Mouse (Mus musculus) E14TG2a.4 (cell line): Measurements from ENCODE around the gene Afp.
A peak's percentile ranks its signal among the peaks of the same experiment; 100 is the strongest.

Experiments
- H3K27me3 ChIP-seq: 2 replicates; pipeline ENCODE4 v1.6.1; 2014; ENCODE audit warnings: low read length, control low read depth; ENCODE audit not compliant: insufficient read depth
- H3K36me3 ChIP-seq: 2 replicates; pipeline ENCODE4 v1.6.1; 2014; ENCODE audit warnings: low read length, control low read depth; ENCODE audit not compliant: insufficient read depth
- H3K4me1 ChIP-seq: replicated peaks from 2 replicates; pipeline ENCODE4 v1.6.1; 2014; ENCODE audit warnings: low read depth, low read length, control low read depth
- H3K4me3 ChIP-seq: replicated peaks from 2 replicates; pipeline ENCODE4 v1.5.1; 2014; ENCODE audit warnings: mild to moderate bottlenecking, low read length
- H3K9me3 ChIP-seq: 2 replicates; pipeline ENCODE4 v1.6.1; 2014; ENCODE audit warnings: low read length, control low read depth
- CTCF ChIP-seq: conservative IDR thresholded peaks from 2 replicates; pipeline ENCODE4 v1.5.1; 2014; ENCODE audit warnings: low read length
- NANOG ChIP-seq: IDR thresholded peaks from 2 replicates; pipeline ENCODE4 v1.6.1; 2014; ENCODE audit warnings: borderline replicate concordance, low read length, mixed read lengths
- POU5F1 ChIP-seq: IDR thresholded peaks from 2 replicates; pipeline ENCODE4 v1.6.1; 2014; ENCODE audit warnings: low read length, borderline replicate concordance

Gene Afp

DNA sequence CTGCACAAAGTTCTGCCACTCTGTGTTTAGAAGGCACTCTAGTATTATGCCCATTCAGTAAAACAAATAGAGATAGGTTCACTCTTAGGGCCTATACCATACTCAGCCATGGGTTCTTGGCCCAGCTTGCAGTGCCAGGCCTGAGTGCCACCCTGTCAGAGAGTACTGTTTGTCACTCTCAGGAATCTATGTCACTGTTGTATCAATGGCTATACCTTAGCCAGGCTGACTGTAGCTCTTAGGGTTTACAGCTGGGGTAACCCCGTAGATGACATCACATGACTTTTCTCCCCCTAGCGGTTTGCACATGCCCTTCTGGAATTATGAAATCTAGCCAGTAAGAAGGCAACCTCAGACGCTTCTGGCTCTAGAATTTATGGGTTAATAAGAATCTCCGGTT lies 3.8 kb downstream of the Afp start:
- H3K27me3 ChIP-seq: no peaks in the 10 kb centered on the region
- no peaks in the 10 kb centered on the region for H3K9me3 ChIP-seq
- no peak overlapping the region for H3K4me3 ChIP-seq
- H3K4me1 ChIP-seq: no peaks in the 10 kb centered on the region
- H3K36me3 ChIP-seq: no peaks in the 10 kb centered on the region
- TF ChIP-seq POU5F1 (no peak), NANOG (no peak), CTCF (no peak)

DNA sequence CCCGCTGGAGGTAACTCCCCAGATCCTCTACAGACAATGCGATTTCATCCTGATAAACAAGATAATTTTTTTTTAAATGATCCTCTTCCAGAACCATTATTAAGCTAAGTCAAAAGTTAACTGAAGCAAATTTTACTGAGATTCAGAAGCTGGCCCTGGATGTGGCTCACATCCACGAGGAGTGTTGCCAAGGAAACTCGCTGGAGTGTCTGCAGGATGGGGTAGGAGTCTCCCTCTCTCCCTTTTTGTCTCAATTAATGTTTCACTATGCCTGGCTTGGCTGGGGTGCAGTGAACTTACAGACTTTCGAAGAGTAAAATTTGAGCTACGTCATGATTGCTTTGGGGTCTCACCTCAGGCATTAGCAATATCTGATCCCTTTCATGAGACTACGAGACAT lies 9.0 kb downstream of the Afp start:
- no peaks in the 10 kb centered on the region for H3K36me3 ChIP-seq
- no peaks in the 10 kb centered on the region for H3K27me3 ChIP-seq
- no peak overlapping the region for H3K4me3 ChIP-seq
- H3K9me3 ChIP-seq: no peaks in the 10 kb centered on the region
- H3K4me1 ChIP-seq: peaks cover 3% of the 10 kb centered on the region
- no peak for TF ChIP-seq NANOG
- no peak for TF ChIP-seq CTCF
- TF ChIP-seq POU5F1: no peak

- Histone ChIP-seq H3K9me3 (no peaks in the 10 kb centered on the region), H3K4me3 (no peak overlapping the region), H3K27me3 (no peaks in the 10 kb centered on the region), H3K4me1 (peaks cover 3% of the 10 kb centered on the region), H3K36me3 (no peaks in the 10 kb centered on the region)
- no peak for TF ChIP-seq NANOG
- peak; percentile 97 for TF ChIP-seq CTCF
Observed at GRCm38 (mm10) chr5:90500714-90501113, 10.2 kb downstream of the Afp start.

DNA sequence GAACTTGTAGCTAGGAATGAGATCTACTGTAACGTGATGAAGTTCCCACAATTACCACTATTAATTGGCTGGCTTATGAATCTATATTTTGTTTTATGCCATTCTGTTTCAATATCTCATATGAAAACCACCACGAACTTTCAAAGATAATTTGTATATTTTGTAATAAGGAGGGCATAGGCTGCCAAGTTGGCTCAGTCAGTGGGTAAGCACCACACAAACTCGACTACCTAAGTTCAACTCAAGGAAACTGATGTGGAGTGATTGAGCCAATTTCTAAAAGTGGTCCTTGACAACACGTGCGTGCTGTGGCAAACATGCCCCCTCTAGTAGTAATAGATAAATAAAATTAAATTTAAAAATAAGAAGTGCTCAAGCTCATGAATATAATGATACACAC lies 11.2 kb downstream of the Afp start:
- no peak overlapping the region for H3K4me3 ChIP-seq
- H3K4me1 ChIP-seq: peaks cover 3% of the 10 kb centered on the region
- no peaks in the 10 kb centered on the region for H3K36me3 ChIP-seq
- no peaks in the 10 kb centered on the region for H3K9me3 ChIP-seq
- TF ChIP-seq NANOG (no peak), CTCF (no peak)
- no peaks in the 10 kb centered on the region for H3K27me3 ChIP-seq

GRCm38 (mm10) chr5:90504742-90505141 lies 14.2 kb downstream of the Afp start:
- no peaks in the 10 kb centered on the region for H3K36me3 ChIP-seq
- H3K9me3 ChIP-seq: no peaks in the 10 kb centered on the region
- H3K4me1 ChIP-seq: peaks cover 9% of the 10 kb centered on the region
- no peak overlapping the region for H3K4me3 ChIP-seq
- H3K27me3 ChIP-seq: no peaks in the 10 kb centered on the region
- TF ChIP-seq POU5F1 (no peak), CTCF (no peak)

DNA sequence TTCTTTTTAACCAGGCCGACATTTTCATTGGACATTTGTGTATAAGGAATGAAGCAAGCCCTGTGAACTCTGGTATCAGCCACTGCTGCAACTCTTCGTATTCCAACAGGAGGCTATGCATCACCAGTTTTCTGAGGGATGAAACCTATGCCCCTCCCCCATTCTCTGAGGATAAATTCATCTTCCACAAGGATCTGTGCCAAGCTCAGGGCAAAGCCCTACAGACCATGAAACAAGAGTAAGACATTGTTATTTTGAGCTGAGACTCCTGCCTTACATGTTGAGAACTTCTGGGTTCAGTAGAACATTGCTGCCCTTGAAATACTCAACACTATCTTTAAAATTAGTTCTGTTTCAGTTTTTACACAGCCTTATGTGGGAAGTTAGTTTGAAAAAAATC lies 16.0 kb downstream of the Afp start:
- TF ChIP-seq NANOG (no peak), CTCF (no peak), POU5F1 (no peak)
- Histone ChIP-seq H3K4me1 (peaks cover 6% of the 10 kb centered on the region), H3K36me3 (no peaks in the 10 kb centered on the region), H3K9me3 (no peaks in the 10 kb centered on the region), H3K27me3 (no peaks in the 10 kb centered on the region), H3K4me3 (no peak overlapping the region)

- H3K4me1 ChIP-seq: peaks cover 6% of the 10 kb centered on the region
- no peaks in the 10 kb centered on the region for H3K9me3 ChIP-seq
- TF ChIP-seq POU5F1 (no peak), NANOG (no peak), CTCF (no peak)
- no peaks in the 10 kb centered on the region for H3K36me3 ChIP-seq
- H3K27me3 ChIP-seq: no peaks in the 10 kb centered on the region
- H3K4me3 ChIP-seq: peak overlapping the region; percentile 52
Observed at GRCm38 (mm10) chr5:90507411-90507949, 16.9 kb downstream of the Afp start.

- Histone ChIP-seq H3K4me1 (peaks cover 6% of the 10 kb centered on the region), H3K36me3 (no peaks in the 10 kb centered on the region), H3K4me3 (no peak overlapping the region), H3K27me3 (no peaks in the 10 kb centered on the region), H3K9me3 (no peaks in the 10 kb centered on the region)
- TF ChIP-seq CTCF (no peak), NANOG (no peak), POU5F1 (no peak)
Observed at GRCm38 (mm10) chr5:90509828-90510592, 19.5 kb downstream of the Afp start.

DNA sequence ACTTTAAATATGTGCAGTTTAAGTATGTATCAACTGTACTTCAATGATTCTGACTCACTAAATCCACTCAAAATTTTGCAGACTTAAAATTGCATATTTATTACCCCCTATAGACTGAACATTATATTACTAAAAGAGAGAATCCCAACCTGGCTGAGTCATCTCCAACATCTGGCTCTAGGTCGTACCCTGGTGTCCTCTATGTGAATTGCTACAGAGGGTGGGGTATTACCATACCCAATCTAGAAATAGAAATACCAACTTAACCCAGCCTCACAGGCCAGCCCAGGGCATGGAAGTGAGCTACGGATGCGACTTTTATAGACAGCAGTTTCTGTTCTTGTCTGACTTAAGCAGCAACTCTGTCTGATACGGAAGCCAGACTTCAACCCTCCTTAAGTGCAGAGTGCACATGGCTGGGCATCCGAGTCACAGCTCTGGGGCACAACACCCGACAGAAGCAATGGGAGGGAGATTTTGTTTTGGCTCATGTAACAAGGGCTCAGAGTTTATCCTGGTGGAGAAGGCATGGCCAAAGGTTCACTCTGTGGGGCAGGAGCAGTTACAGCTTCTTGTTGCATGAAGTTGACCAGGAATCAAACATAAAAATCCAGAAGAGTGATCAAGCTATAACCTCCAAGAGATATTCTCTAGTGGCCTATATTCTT lies 21.9 kb downstream of the Afp start:
- peaks cover 4% of the 10 kb centered on the region for H3K4me1 ChIP-seq
- H3K27me3 ChIP-seq: no peaks in the 10 kb centered on the region
- TF ChIP-seq NANOG: no peak
- H3K4me3 ChIP-seq: no peak overlapping the region
- no peaks in the 10 kb centered on the region for H3K9me3 ChIP-seq
- no peaks in the 10 kb centered on the region for H3K36me3 ChIP-seq
